Mouse (Mus musculus) ES-E14 (cell line): ENCODE data around the gene Crat. TPM values are rescaled to one million over a fixed set of nuclear protein-coding genes. Genes with fewer than 3 reads are reported as not detected.

Experiments used
- DNase-seq: peaks from one replicate; pipeline ENCODE4 v3.0.0-alpha.2; 2013; ENCODE audit warnings: low read depth, low spot score
- H3K27ac ChIP-seq: 2 replicates; pipeline ENCODE4 v1.5.1; 2012; ENCODE audit warnings: low read depth, mild to moderate bottlenecking, low read length, moderate library complexity, mixed read lengths; ENCODE audit not compliant: poor library complexity, insufficient read depth, severe bottlenecking
- H3K36me3 ChIP-seq: 2 replicates; pipeline ENCODE4 v1.6.1; 2012; ENCODE audit warnings: mild to moderate bottlenecking, low read length, moderate library complexity, mixed read lengths; ENCODE audit not compliant: control insufficient read depth, poor library complexity, insufficient read depth, severe bottlenecking
- H3K4me1 ChIP-seq, 2 experiments: fragments of 150-350 bp in 1 of 2; sonication (generic) in 1 of 2; 2 replicates each; pipeline ENCODE4 v1.6.1; 2012; ENCODE audit warnings: low read length in 2 of 2, mild to moderate bottlenecking in 1 of 2, mixed read lengths in 1 of 2; ENCODE audit not compliant: control insufficient read depth in 2 of 2, insufficient read depth in 2 of 2, poor library complexity in 1 of 2
- H3K4me3 ChIP-seq, 2 experiments: fragments of 150-350 bp in 1 of 2; sonication (generic) in 1 of 2; 2 replicates each; pipeline ENCODE4 v1.5.1; 2012; ENCODE audit warnings: low read length in 2 of 2, low read depth in 1 of 2, mild to moderate bottlenecking in 1 of 2, mixed read lengths in 1 of 2; ENCODE audit not compliant: insufficient read depth in 1 of 2, poor library complexity in 1 of 2, severe bottlenecking in 1 of 2
- H3K9ac ChIP-seq: 2 replicates; pipeline ENCODE4 v1.6.1; 2012; ENCODE audit warnings: low read depth, mild to moderate bottlenecking, low read length, mixed read lengths; ENCODE audit not compliant: poor library complexity, insufficient read depth, severe bottlenecking
- H3K9me3 ChIP-seq: fragments of 150-350 bp; sonication (generic); 2 replicates; pipeline ENCODE4 v1.6.1; 2012; ENCODE audit warnings: low read depth, mild to moderate bottlenecking, low read length; ENCODE audit not compliant: control insufficient read depth, insufficient read depth
- CHD2 ChIP-seq: IDR thresholded peaks from 2 replicates; pipeline ENCODE4 v1.6.1; 2014; ENCODE audit warnings: mild to moderate bottlenecking, low read depth, low read length, inconsistent platforms
- HCFC1 ChIP-seq: IDR thresholded peaks from 2 replicates; pipeline ENCODE4 v1.6.1; 2012; ENCODE audit warnings: low read length, inconsistent platforms, borderline replicate concordance; ENCODE audit not compliant: insufficient read depth
- MAFK ChIP-seq: IDR thresholded peaks from 2 replicates; pipeline ENCODE4 v1.6.1; 2014; ENCODE audit warnings: mild to moderate bottlenecking, low read depth, low read length, inconsistent platforms; ENCODE audit not compliant: insufficient read depth
- ZC3H11A ChIP-seq: IDR thresholded peaks from 2 replicates; pipeline ENCODE4 v1.6.1; 2012; ENCODE audit warnings: low read depth, mild to moderate bottlenecking, inconsistent platforms, low read length, borderline replicate concordance
- ZNF384 ChIP-seq: IDR thresholded peaks from 2 replicates; pipeline ENCODE4 v1.6.1; 2012; ENCODE audit warnings: low read depth, low read length, inconsistent platforms
- in situ Hi-C, 2 experiments: fragments of 600-800 bp; cut with MboI; formaldehyde crosslinking; loops; one replicate each; pipeline ENCODE4 v1.15.1; 2025; ENCODE audit warnings: low sequenced_read_pairs in 2 of 2, inconsistent platforms in 1 of 2; ENCODE audit not compliant: unreplicated experiment in 2 of 2
- total RNA-seq: library from RNA; depleted of rRNA; stranded (reverse); fragments of 300-350 nt; gene quantifications from 2 replicates; pipeline ENCODE4 v1.2.3, GENCODE M21; 2012

The Crat gene
- total RNA-seq, 1 experiment: 5.8 TPM

DNA sequence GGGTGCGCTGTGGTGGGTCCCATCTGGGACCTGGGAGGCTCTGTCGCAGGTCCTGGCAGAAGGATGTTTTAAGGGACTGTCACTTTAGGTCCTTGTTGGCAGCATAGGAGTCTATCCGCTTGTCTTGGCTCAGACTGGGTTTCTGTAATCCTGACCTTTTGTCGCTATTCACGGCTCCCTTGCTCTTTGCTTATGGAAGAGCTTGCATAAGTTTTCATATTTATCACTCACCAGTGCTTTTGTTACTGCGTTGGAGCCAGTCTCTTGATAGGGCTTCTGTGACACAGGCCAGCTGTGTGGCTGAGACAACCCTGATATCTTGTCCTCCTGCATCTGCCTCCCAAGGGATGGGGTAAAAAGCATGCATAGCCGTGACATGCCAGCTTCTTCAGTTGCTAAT is 36.3 kb downstream of the Crat start:
- in situ Hi-C loops: no loop called here
- DNase-seq: no peak
- H3K9me3 ChIP-seq: no peaks in the 10 kb centered on the region

DNA sequence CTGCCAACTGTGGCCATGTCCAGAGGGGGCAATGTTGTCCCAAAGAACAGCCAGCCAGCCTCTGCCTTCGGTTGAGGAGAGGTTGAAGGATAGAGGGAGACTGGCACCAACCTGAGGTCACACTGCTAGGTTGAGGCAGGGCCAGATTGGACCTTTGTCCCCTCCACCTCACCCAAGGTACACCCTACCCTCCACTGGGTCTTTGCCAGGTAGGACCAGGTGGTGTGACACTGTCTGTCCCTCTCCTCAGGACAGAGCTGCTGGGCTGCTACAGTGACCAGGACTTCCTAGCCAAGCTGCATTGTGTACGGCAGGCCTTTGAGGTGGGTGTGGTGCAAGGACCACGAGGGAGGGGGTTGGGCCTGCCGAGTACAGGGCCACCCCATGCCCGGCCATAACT is 37.9 kb downstream of the Crat start:
- H3K9me3 ChIP-seq: no peaks in the 10 kb centered on the region
- TF ChIP-seq ZNF384 (no peak), CHD2 (no peak), ZC3H11A (no peak), MAFK (no peak), HCFC1 (no peak)
- H3K9ac ChIP-seq: no peak overlapping the region
- no peak for DNase-seq
- no peak overlapping the region for H3K27ac ChIP-seq
- in situ Hi-C loops: no loop called here
- H3K36me3 ChIP-seq: peaks cover 51% of the 10 kb centered on the region
- H3K4me3 ChIP-seq: no peak overlapping the region
- H3K4me1 ChIP-seq: no peaks in the 10 kb centered on the region

More for the DNA sequence above, 36.3 kb downstream of the Crat start:
- Histone ChIP-seq H3K4me1 (no peaks in the 10 kb centered on the region), H3K4me3 (no peak overlapping the region), H3K9ac (no peak overlapping the region), H3K36me3 (peaks cover 47% of the 10 kb centered on the region), H3K27ac (no peak overlapping the region)
- TF ChIP-seq MAFK (no peak), ZC3H11A (no peak), ZNF384 (no peak)

DNA sequence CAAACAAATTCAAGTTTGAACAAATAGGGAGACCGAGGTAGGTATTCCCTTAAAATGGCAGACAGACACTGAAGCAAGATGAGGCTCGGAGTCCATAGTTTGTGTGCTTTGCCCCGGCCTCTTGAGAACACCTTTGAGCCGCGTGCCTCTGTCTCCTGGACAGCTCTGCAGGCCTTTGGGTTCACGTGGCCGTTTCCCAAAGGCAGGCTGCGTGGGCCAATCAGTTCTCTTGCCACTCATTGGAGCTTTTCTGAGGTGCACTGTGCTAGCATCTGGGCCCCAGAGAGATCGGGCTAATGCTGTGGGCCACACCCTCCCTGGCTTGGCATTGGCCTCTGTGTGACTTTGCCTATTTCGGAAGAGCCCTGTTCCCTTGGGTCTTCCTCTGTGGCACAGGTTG is 39.7 kb downstream of the Crat start:
- Histone ChIP-seq H3K4me3 (no peak overlapping the region), H3K27ac (no peak overlapping the region), H3K9me3 (no peaks in the 10 kb centered on the region), H3K9ac (no peak overlapping the region), H3K36me3 (peaks cover 49% of the 10 kb centered on the region), H3K4me1 (no peaks in the 10 kb centered on the region)
- TF ChIP-seq HCFC1: no peak
- no peak for TF ChIP-seq ZNF384
- TF ChIP-seq ZC3H11A: no peak
- no peak for TF ChIP-seq MAFK
- TF ChIP-seq CHD2: no peak
- DNase-seq: no peak
- in situ Hi-C loops: no loop called here

DNA sequence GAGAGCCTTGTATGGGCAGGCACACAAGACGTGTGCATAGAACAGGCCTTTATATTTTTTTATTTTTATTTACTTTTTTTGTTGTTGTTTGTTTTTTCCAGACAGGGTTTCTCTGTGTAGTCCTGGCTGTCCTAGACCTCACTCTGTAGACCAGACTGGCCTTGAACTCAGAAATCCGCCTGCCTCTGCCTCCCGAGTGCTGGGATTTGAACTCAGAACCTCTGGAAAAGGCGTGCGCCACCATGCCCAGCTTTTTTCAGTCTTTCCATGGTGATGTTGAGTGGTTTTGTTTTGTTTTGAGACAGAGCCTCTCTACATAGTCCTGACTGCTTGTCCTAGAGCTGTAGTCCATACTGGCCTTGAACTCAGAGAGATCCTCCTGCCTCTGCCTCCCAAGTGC is 42.9 kb downstream of the Crat start:
- in situ Hi-C loops: no loop called here
- Histone ChIP-seq H3K4me3 (no peak overlapping the region), H3K9ac (no peak overlapping the region), H3K4me1 (no peaks in the 10 kb centered on the region), H3K27ac (no peak overlapping the region), H3K9me3 (no peaks in the 10 kb centered on the region), H3K36me3 (peaks cover 55% of the 10 kb centered on the region)
- no peak for DNase-seq
- TF ChIP-seq MAFK: no peak
- TF ChIP-seq ZNF384: no peak
- TF ChIP-seq CHD2: no peak
- no peak for TF ChIP-seq HCFC1
- no peak for TF ChIP-seq ZC3H11A

DNA sequence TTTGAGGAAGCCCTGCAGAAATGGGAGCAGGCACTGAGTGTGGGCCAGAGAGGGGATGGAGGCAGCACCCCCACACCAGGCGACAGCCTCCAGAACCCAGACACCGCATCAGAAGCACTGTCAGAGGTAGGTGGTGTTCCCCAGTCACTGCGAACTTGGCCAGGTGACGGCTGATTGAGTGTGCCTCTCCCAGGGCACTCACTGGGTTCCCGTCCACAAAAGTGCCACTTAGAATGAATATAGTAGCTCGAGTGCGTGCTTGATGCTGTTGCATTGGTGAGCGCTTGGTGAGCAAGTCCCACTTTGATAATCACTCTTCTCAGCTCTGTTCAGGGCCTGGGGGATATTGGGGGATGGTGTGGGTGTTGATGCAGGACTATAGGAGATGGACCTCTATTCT is 44.1 kb downstream of the Crat start:
- TF ChIP-seq MAFK: no peak
- TF ChIP-seq ZNF384: no peak
- TF ChIP-seq HCFC1: no peak
- no peak for TF ChIP-seq CHD2
- TF ChIP-seq ZC3H11A: no peak
- Histone ChIP-seq H3K9me3 (no peaks in the 10 kb centered on the region), H3K9ac (no peak overlapping the region), H3K4me3 (no peak overlapping the region), H3K27ac (no peak overlapping the region), H3K36me3 (peaks cover 46% of the 10 kb centered on the region), H3K4me1 (no peaks in the 10 kb centered on the region)
- in situ Hi-C loops: no loop called here
- DNase-seq: no peak
